8 mouse cellular contexts compared by ENCODE assay signal in genomic region chrX:21360771-21361667, GRCm38 (mm10).
DNase-seq lines count a peak whose midpoint lies in the region; ATAC-seq and TF ChIP-seq lines count a peak whose summit lies in the region.

No protein-coding gene starts in this region.

- H3K9ac ChIP-seq in liver, embryonic 13.5 days = no peak overlapping the region
- H3K9ac ChIP-seq in neural tube, embryonic 13.5 days = peak overlapping the region; percentile 68

- no peaks in the 10 kb centered on the region for H3K4me1 ChIP-seq in cortical plate, adult 2 months (ENCODE audit: control insufficient read depth, insufficient read depth, low read length)
- no peaks in the 10 kb centered on the region for H3K4me1 ChIP-seq in liver, embryonic 13.5 days (replicated peaks)
- peaks cover 6% of the 10 kb centered on the region; the same call in 1 of the 2 replicates for H3K4me1 ChIP-seq in neural tube, embryonic 13.5 days (replicated peaks)

- H3K36me3 ChIP-seq in liver, embryonic 13.5 days = no peaks in the 10 kb centered on the region
- no peaks in the 10 kb centered on the region for H3K36me3 ChIP-seq in neural tube, embryonic 13.5 days

- no peak for TF ChIP-seq CTCF in cortical plate, adult 2 months (IDR thresholded peaks at IDR 0.05; ENCODE audit: extremely low read depth, insufficient read depth, low read length)

- TF ChIP-seq POLR2A in cortical plate, adult 2 months (IDR thresholded peaks at IDR 0.05; ENCODE audit: extremely low read depth, insufficient read depth, low read length) = peak; percentile 40; the same call in 1 of the 2 replicates

- WGBS in liver, embryonic 13.5 days (ENCODE audit: insufficient replicate concordance) = 12% methylated on average over 43 of the region's 43 CpGs
- WGBS in neural tube, embryonic 13.5 days = 26% methylated on average over 43 of the region's 43 CpGs

- ATAC-seq in granulocyte monocyte progenitor cell, adult 5-6 weeks (replicated peaks; ENCODE audit: poor library complexity, severe bottlenecking) = peak; percentile 77
- ATAC-seq in liver, embryonic 13.5 days (ENCODE audit: low read depth) = no peak
- ATAC-seq in neural tube, embryonic 13.5 days (ENCODE audit: low read depth) = peak; percentile 96

- no peaks in the 10 kb centered on the region for H3K27me3 ChIP-seq in liver, embryonic 13.5 days
- no peaks in the 10 kb centered on the region for H3K27me3 ChIP-seq in neural tube, embryonic 13.5 days

- peak overlapping the region; percentile 45 for H3K4me2 ChIP-seq in liver, embryonic 13.5 days
- H3K4me2 ChIP-seq in neural tube, embryonic 13.5 days = peak overlapping the region; percentile 62

- H3K9me3 ChIP-seq in liver, embryonic 13.5 days (replicated peaks) = no peaks in the 10 kb centered on the region
- no peaks in the 10 kb centered on the region for H3K9me3 ChIP-seq in neural tube, embryonic 13.5 days

- peak overlapping the region; percentile 39 for H3K4me3 ChIP-seq in cortical plate, adult 2 months (ENCODE audit: insufficient read depth, low read length)
- H3K4me3 ChIP-seq in liver, embryonic 13.5 days (replicated peaks) = 0 out of 2 replicates have a peak overlapping the region, but pooled peaks have one; percentile 10
- peak overlapping the region; percentile 42 for H3K4me3 ChIP-seq in neural tube, embryonic 13.5 days

- DNase-seq in urinary bladder, adult 18-20 months (ENCODE audit: low spot score in 2 of 2) = peak; percentile 2 to 3
- DNase-seq in urinary bladder, adult 2 months (ENCODE audit: low spot score) = no peak
- peak; percentile 18 for DNase-seq in kidney, postnatal 10 days
- no peak for DNase-seq in liver, embryonic 13.5 days
- DNase-seq in urinary bladder, postnatal 25 days (ENCODE audit: low spot score) = peak; percentile 3

- no peak overlapping the region; the same call in 1 of the 2 replicates for H3K27ac ChIP-seq in cortical plate, adult 2 months (ENCODE audit: insufficient read depth, low read length)
- no peak overlapping the region for H3K27ac ChIP-seq in liver, embryonic 13.5 days
- H3K27ac ChIP-seq in neural tube, embryonic 13.5 days (replicated peaks) = peak overlapping the region; percentile 89

Comparison
In these comparisons a context has a peak if more than half of its experiments do, and no peak if none do; other contexts are left out.
1. DNase-seq: peak in urinary bladder, adult 18-20 months (2 of 2), kidney, postnatal 10 days (single experiment) and urinary bladder, postnatal 25 days (single experiment); none in urinary bladder, adult 2 months (single experiment) and liver, embryonic 13.5 days (single experiment).
2. Peak in every context shown above with its lines, with median percentiles within 50 percentile points of each other: H3K4me3 ChIP-seq.